Mouse (Mus musculus) urinary bladder, postnatal 4 days (tissue): ENCODE data around the gene Gjd3.
"Not testable (repeated sequence)": the region's sequence is repeated elsewhere in the genome, so short reads cannot be mapped to it uniquely, and the experiment has no call there.

Source experiments
- DNase-seq, 2 experiments: peaks; one replicate each; pipeline ENCODE4 v3.0.0; 2021 to 2022; ENCODE audit warnings: low spot score in 2 of 2

Gene Gjd3

DNA sequence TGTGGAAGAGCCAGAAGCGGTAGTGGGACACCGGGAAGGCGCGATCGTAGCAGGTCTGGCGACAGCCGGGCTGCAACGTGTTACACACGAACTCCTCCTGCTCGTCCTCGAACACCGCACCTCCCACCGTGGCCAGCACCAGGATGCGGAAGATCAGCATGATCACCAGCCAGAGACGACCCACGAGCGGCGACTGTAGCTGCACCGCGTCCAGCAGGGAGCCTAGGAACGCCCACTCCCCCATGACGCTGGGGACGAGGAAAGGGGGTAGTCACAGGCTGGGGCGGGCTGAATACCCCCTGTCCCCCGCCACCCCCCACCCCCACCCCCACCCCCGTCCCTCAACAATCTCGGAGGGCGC is at the start of gene Gjd3:
TSS of gene Gjd3 (minus strand) at position 244 of the 361 bp plus-strand sequence.
- DNase-seq: no peak

DNA sequence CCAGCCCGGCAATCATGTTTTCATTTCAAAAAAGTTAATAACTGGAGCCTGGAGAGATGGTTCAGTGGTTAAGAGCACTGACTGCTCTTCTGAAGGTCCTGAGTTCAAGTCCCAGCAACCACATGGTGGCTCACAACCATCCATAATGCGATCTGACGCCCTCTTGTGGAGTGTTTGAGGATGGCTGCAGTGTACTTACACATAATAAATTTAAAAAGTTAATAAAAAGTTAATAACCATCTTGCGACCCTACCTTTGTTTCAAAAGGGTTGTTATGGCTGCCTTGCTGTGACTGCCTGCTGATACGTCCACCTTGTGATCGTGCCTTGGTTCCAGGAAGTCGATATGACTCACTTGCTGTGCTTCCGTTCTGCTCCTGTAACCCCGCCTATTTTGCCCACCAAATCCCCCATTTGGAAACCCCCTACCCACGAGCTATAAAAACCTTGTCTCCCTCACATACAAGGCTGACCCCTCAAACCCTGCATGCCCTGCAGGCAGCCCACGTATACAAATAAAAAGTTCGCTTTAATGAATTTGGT is 44.2 kb upstream of the Gjd3 start:
- no peak for DNase-seq

DNA sequence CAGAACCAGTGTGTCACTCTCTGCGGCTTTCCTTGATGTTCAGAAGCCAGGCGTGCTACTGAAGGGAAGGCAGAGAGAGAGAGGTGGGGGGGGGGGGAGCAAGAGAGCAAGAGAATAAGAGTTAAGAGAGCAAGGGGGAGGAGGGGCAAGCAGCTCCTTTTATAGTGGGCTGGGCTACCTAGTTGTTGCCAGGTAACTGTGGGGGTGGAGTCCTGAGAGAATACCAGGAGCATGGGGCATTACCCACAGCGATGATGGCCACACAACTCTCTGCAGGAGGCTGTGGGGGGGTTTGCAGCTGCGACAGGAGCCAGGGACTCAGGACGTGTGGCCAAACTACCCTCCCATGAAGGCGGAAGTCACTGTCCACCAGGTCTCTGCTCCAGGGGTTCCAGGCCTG is 43.1 kb upstream of the Gjd3 start:
- DNase-seq: no peak

- DNase-seq: no peak
These were observed 41.8 kb upstream of the Gjd3 start for GRCm38 (mm10) chr11:99024468-99025134.

- peak; percentile 88 for DNase-seq
These were observed 41.0 kb upstream of the Gjd3 start, which contains the start of gene Top2a for GRCm38 (mm10) chr11:99023500-99024467. TSS of gene Top2a (minus strand) at chr11:99024189.

- DNase-seq: no peak
These were observed 40.3 kb upstream of the Gjd3 start for GRCm38 (mm10) chr11:99023094-99023493.

GRCm38 (mm10) chr11:99022384-99022933 is 39.6 kb upstream of the Gjd3 start:
- no peak for DNase-seq

- no peak for DNase-seq
These were observed 37.0 kb upstream of the Gjd3 start for GRCm38 (mm10) chr11:99019844-99020243.

- DNase-seq: no peak
These were observed 31.0 kb upstream of the Gjd3 start for GRCm38 (mm10) chr11:99013856-99014255.

DNA sequence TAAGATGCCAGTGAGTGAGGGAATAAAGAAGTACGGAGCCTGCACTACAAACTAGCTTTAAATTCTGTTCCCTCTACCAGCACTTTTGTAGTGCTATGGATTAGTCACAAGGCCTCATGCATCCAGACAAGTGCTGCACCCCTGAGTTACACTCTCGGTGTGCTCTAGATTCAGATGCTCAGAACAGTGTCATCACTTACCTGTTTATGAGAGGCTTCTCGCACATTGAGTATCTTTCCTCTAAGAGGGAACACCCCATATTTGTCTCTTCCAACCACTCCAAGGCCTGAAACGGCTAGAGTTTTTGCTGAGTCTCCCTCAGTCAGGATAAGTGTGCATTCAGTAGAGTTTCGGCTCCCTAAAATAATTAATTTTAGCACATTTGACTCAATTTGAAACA is 27.9 kb upstream of the Gjd3 start:
- DNase-seq: no peak

DNA sequence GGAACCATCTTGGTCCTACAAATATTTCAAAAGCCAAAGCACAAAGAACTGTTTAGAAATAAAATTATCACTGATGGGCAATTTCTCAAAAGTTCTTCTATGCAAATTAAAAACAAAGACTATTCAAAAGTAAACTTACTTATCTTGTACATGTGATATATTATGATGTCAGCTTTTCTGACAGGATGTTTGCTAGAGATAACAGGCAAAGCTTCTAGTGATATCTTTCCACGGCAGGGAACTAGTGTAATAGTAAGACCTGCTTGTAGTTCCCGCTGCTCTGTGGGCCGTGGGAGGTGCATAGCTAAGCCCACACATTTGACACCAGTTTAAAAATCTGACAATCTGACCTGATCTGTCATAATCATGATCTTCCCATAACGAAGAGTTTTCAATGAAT is 27.3 kb upstream of the Gjd3 start:
- DNase-seq: no peak

GRCm38 (mm10) chr11:99006788-99007187 is 24.0 kb upstream of the Gjd3 start:
- DNase-seq: no peak

GRCm38 (mm10) chr11:98999243-98999642 is 16.4 kb upstream of the Gjd3 start:
- no peak for DNase-seq

- no peak for DNase-seq
These were observed 16.0 kb upstream of the Gjd3 start for GRCm38 (mm10) chr11:98998776-98999175.

DNA sequence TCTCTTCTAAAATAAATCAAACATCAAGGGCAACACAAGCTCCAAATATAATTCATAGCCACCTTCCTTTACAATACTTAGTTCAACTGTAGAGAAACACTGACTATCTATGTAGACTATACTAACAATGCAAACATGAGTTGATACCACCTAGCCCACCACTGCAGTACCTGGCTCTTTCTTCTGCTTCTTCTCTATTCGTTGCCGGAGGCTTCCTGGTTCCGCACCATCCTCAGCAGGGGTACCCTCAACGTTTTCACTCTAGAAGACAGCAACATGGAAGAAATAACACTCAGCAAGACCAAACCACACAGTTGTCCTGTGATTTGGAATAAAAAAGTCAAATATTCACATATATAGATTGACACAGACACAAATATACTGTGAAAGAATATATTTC is 14.8 kb upstream of the Gjd3 start:
- DNase-seq: no peak

DNA sequence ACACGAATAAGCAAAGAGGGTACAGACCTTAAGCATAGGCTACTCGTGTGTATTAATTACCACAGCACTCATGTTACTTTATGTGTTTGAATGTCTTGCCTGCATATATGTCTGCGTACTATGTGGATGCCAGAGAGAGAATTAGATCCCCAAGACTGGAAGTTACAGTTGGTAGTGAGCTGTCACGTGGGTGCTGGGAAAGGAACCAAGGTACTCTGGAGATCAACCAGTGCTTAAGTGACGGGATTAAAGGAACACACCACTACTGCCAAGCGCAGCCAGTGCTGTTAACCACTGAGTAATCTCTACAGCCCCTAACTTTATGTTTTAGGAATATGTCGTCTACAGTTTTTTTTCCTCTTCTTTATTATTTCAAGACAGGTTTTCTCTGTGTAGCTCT is 13.2 kb upstream of the Gjd3 start:
- no peak for DNase-seq

GRCm38 (mm10) chr11:98990866-98991265 is 8.1 kb upstream of the Gjd3 start:
- DNase-seq: no peak

- not testable (repeated sequence) for DNase-seq
These were observed 5.4 kb upstream of the Gjd3 start for GRCm38 (mm10) chr11:98988260-98988659.

DNA sequence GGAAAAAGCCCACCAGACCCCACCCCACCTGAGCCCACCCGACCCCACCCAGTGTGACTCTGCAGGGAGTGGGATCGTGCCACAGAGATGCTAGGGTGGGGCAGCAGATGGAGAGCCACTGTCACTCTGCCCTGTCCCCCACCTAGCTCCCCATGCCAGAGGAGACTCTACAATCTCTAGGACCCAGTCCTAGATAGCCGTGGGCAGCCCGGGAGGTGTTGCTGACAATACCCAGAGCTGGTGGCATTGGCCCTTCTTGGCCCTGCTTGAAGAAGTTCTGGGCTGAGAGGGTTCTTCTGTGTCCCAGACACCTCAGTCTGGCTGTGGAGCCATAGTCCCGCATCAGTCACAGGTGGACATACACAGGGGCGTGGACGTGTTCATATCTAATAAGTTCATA is 2.7 kb upstream of the Gjd3 start:
- DNase-seq: no peak

- no peak for DNase-seq
These were observed 735 bp upstream of the Gjd3 start for GRCm38 (mm10) chr11:98983551-98983950.

- no peak for DNase-seq
These were observed 631 bp downstream of the Gjd3 start for GRCm38 (mm10) chr11:98981997-98982772.
